9 mouse cellular contexts compared by ENCODE assay signal in genomic region chr8:123761266-123761882, GRCm38 (mm10). TPM values are rescaled to one million over a fixed set of nuclear protein-coding genes. Genes with fewer than 3 reads are reported as not detected.
DNase-seq lines count a peak whose midpoint lies in the region; ATAC-seq and TF ChIP-seq lines count a peak whose summit lies in the region.
"Had no signal": no experiment of that assay in that cellular context is flagged by ENCODE, and none has a peak within 500 bp of the region (broad histone marks: within the 10 kb centered on the region; RNA-seq: fewer than 3 reads in every experiment).

No protein-coding gene starts in this region.

- no peaks in the 10 kb centered on the region for H3K36me3 ChIP-seq in ES-E14 (ENCODE audit: control insufficient read depth, insufficient read depth, low read length, poor library complexity, severe bottlenecking)
- no peaks in the 10 kb centered on the region for H3K36me3 ChIP-seq in lung, embryonic 16.5 days (ENCODE audit: control insufficient read depth, insufficient read depth, low read length)
- H3K36me3 ChIP-seq: G1E had no signal

- H3K9ac ChIP-seq in ES-E14 (ENCODE audit: insufficient read depth, low read depth, low read length, poor library complexity, severe bottlenecking), result peak overlapping the region; percentile 20; the same call in 1 of the 2 replicates
- no peak overlapping the region for H3K9ac ChIP-seq in lung, embryonic 16.5 days (ENCODE audit: low read length)

- H3K4me3 ChIP-seq in ES-E14 (ENCODE audit: insufficient read depth in 1 of 2, low read depth in 1 of 2, low read length in 2 of 2, poor library complexity in 1 of 2, severe bottlenecking in 1 of 2), result peak overlapping the region; percentile 2 to 75; a peak in 2 of 4 replicates
- no peak overlapping the region for H3K4me3 ChIP-seq in lung, embryonic 16.5 days (ENCODE audit: low read length)

- H3K27ac ChIP-seq in ES-E14 (ENCODE audit: insufficient read depth, low read depth, low read length, poor library complexity, severe bottlenecking), result peak overlapping the region; percentile 9; the same call in 1 of the 2 replicates
- peak overlapping the region; percentile 64 for H3K27ac ChIP-seq in lung, embryonic 16.5 days (ENCODE audit: low read length)

- no peak for DNase-seq in frontal cortex, postnatal 36 days (ENCODE audit: low spot score in 2 of 2)
- no peak for DNase-seq in ES-E14 (ENCODE audit: low read depth, low spot score)
- peak; percentile 19 for DNase-seq in embryo, embryonic 9.5 days (ENCODE audit: extremely low spot score)
- peak; percentile 62 to 68 for DNase-seq in heart, postnatal 10 days
- DNase-seq in thymus, adult 18-20 months, result no peak
- DNase-seq in retina, postnatal 1 day, result no peak

- no peaks in the 10 kb centered on the region for H3K27me3 ChIP-seq in lung, embryonic 16.5 days (ENCODE audit: control insufficient read depth, insufficient read depth, low read depth, low read length)

- no peaks in the 10 kb centered on the region for H3K9me3 ChIP-seq in ES-E14 (ENCODE audit: control insufficient read depth, insufficient read depth, low read depth, low read length)
- no peaks in the 10 kb centered on the region for H3K9me3 ChIP-seq in lung, embryonic 16.5 days (ENCODE audit: control insufficient read depth, low read length)

- in situ Hi-C loops in ES-E14 (cut with MboI; ENCODE audit: low sequenced_read_pairs in 2 of 2, unreplicated experiment in 2 of 2), result loop anchor here in 1 of 2 experiments (10.0 kb wide), 1 partner anchor 107 kb away; the partner anchor contains the start of gene Rhou

- H3K4me1 ChIP-seq in ES-E14 (ENCODE audit: control insufficient read depth in 2 of 2, insufficient read depth in 2 of 2, low read length in 2 of 2, poor library complexity in 1 of 2), result peaks cover 14 to 26% of the 10 kb centered on the region in 2 experiments
- peaks cover 31% of the 10 kb centered on the region for H3K4me1 ChIP-seq in lung, embryonic 16.5 days (replicated peaks; ENCODE audit: control insufficient read depth, insufficient read depth, low read length)

- peak; percentile 18; the same call in 1 of the 2 replicates for ATAC-seq in frontal cortex, adult (ENCODE audit: low TSS enrichment)
- no peak for ATAC-seq in lung, embryonic 16.5 days (ENCODE audit: low read depth)

- intact Hi-C loops in heart, postnatal 10 days (cut with DNase I), result loop anchor here (5.0 kb wide), 1 partner anchor 39 kb away; no protein-coding TSS in a partner anchor

- 36% methylated on average over 12 of the region's 12 CpGs for WGBS in lung, embryonic 16.5 days

- no peak overlapping the region for H3K4me2 ChIP-seq in lung, embryonic 16.5 days (ENCODE audit: low read depth, low read length)

TF ChIP-seq in ES-E14, 5 proteins besides CTCF, POLR2A, EP300 and RAD21:
- TF ChIP-seq HCFC1 (IDR thresholded peaks at IDR 0.05; ENCODE audit: borderline replicate concordance, insufficient read depth, low read length) (no peak), ZC3H11A (IDR thresholded peaks at IDR 0.05; ENCODE audit: borderline replicate concordance, low read depth, low read length) (no peak), CHD2 (IDR thresholded peaks at IDR 0.05; ENCODE audit: low read depth, low read length) (no peak), MAFK (IDR thresholded peaks at IDR 0.05; ENCODE audit: insufficient read depth, low read depth, low read length) (no peak), ZNF384 (IDR thresholded peaks at IDR 0.05; ENCODE audit: low read depth, low read length) (no peak)

RNA-seq across cellular contexts. Expression of gene Rab4a, which starts 44.4 kb away (rescaled TPM):
- total RNA-seq in ES-E14 (2012; rRNA removed), result 22.1 and 29.6 TPM in 2 replicates
- total RNA-seq in heart, postnatal 10 days (2021), result 1 to 10 TPM; 8.0 to 9.5 TPM
- 27.4 and 32.2 TPM in 2 replicates for polyA plus RNA-seq in lung, embryonic 16.5 days (2015; fragmentation: Nextera tagmentation; extraction: Ambion mirVana)

Comparison
In these comparisons a context has a peak if more than half of its experiments do, and no peak if none do; other contexts are left out.
1. DNase-seq: peak in embryo, embryonic 9.5 days (single experiment) and heart, postnatal 10 days (2 of 2); none in frontal cortex, postnatal 36 days (0 of 2), ES-E14 (single experiment), thymus, adult 18-20 months (0 of 2) and retina, postnatal 1 day (single experiment).